Mouse (Mus musculus): Measurements from ENCODE around the gene Ryk. TPM values are rescaled to one million over a fixed set of nuclear protein-coding genes. Genes with fewer than 3 reads are reported as not detected.

The Ryk gene
- polyA plus RNA-seq, 1 experiment from 2014 or later: 12.9 TPM

- Histone ChIP-seq H3K4me1 (peaks cover 80% of the 10 kb centered on the region), H3K4me3 (no peak overlapping the region; the same call in 1 of the 2 replicates), H3K36me3 (no peaks in the 10 kb centered on the region), H3K27me3 (ENCODE audit: low read depth, poor library complexity, severe bottlenecking) (no peaks in the 10 kb centered on the region), H3K27ac (replicated peaks) (peak overlapping the region; percentile 38; the same call in 1 of the 2 replicates), H3K9me3 (replicated peaks) (no peaks in the 10 kb centered on the region)
- 34% methylated on average over 16 of the region's 16 CpGs for WGBS
- DNase-seq (ENCODE audit: low spot score): no peak
Observed at GRCm38 (mm10) chr9:102840792-102841778, 6.4 kb downstream of the Ryk start.

- Histone ChIP-seq H3K4me1 (peaks cover 80% of the 10 kb centered on the region), H3K36me3 (no peaks in the 10 kb centered on the region), H3K9me3 (replicated peaks) (no peaks in the 10 kb centered on the region), H3K27ac (replicated peaks) (no peak overlapping the region), H3K27me3 (ENCODE audit: low read depth, poor library complexity, severe bottlenecking) (no peaks in the 10 kb centered on the region), H3K4me3 (no peak overlapping the region)
- 53% methylated on average over 1 of the region's 1 CpGs for WGBS
- DNase-seq (ENCODE audit: low spot score): no peak
Observed at GRCm38 (mm10) chr9:102841832-102842231, 7.1 kb downstream of the Ryk start.

- no peak for DNase-seq (ENCODE audit: low spot score)
- 65% methylated on average over 8 of the region's 8 CpGs for WGBS
- Histone ChIP-seq H3K36me3 (no peaks in the 10 kb centered on the region), H3K27ac (replicated peaks) (no peak overlapping the region), H3K9me3 (replicated peaks) (no peaks in the 10 kb centered on the region), H3K27me3 (ENCODE audit: low read depth, poor library complexity, severe bottlenecking) (no peaks in the 10 kb centered on the region), H3K4me3 (no peak overlapping the region), H3K4me1 (peaks cover 80% of the 10 kb centered on the region)
Observed at GRCm38 (mm10) chr9:102842498-102842897, 7.8 kb downstream of the Ryk start.

GRCm38 (mm10) chr9:102843577-102843976 lies 8.9 kb downstream of the Ryk start:
- no peaks in the 10 kb centered on the region for H3K27me3 ChIP-seq (ENCODE audit: low read depth, poor library complexity, severe bottlenecking)
- peaks cover 89% of the 10 kb centered on the region for H3K4me1 ChIP-seq
- WGBS: 64% methylated on average over 4 of the region's 4 CpGs
- H3K9me3 ChIP-seq (replicated peaks): no peaks in the 10 kb centered on the region
- DNase-seq (ENCODE audit: low spot score): no peak
- H3K27ac ChIP-seq (replicated peaks): no peak overlapping the region
- H3K36me3 ChIP-seq: no peaks in the 10 kb centered on the region
- no peak overlapping the region for H3K4me3 ChIP-seq

- DNase-seq (ENCODE audit: low spot score): no peak
- 81% methylated on average over 6 of the region's 6 CpGs for WGBS
- Histone ChIP-seq H3K9me3 (replicated peaks) (no peaks in the 10 kb centered on the region), H3K27ac (replicated peaks) (no peak overlapping the region), H3K4me1 (peaks cover 69% of the 10 kb centered on the region), H3K36me3 (no peaks in the 10 kb centered on the region), H3K4me3 (no peak overlapping the region), H3K27me3 (ENCODE audit: low read depth, poor library complexity, severe bottlenecking) (no peaks in the 10 kb centered on the region)
Observed at GRCm38 (mm10) chr9:102845851-102846250, 11.1 kb downstream of the Ryk start.

- no peaks in the 10 kb centered on the region for H3K27me3 ChIP-seq (ENCODE audit: low read depth, poor library complexity, severe bottlenecking)
- no peak overlapping the region for H3K4me3 ChIP-seq
- no peaks in the 10 kb centered on the region for H3K36me3 ChIP-seq
- H3K27ac ChIP-seq (replicated peaks): no peak overlapping the region
- no peaks in the 10 kb centered on the region for H3K9me3 ChIP-seq (replicated peaks)
- WGBS: 94% methylated on average over 5 of the region's 5 CpGs
- DNase-seq (ENCODE audit: low spot score): no peak
- H3K4me1 ChIP-seq: peaks cover 64% of the 10 kb centered on the region
Observed at GRCm38 (mm10) chr9:102846348-102846747, 11.6 kb downstream of the Ryk start.

GRCm38 (mm10) chr9:102852076-102853022 lies 17.6 kb downstream of the Ryk start:
- peaks cover 17% of the 10 kb centered on the region; the same call in 1 of the 2 replicates for H3K9me3 ChIP-seq (replicated peaks)
- 94% methylated on average over 13 of the region's 13 CpGs for WGBS
- H3K4me3 ChIP-seq: no peak overlapping the region
- H3K4me1 ChIP-seq: peaks cover 13% of the 10 kb centered on the region
- no peak overlapping the region for H3K27ac ChIP-seq (replicated peaks)
- H3K36me3 ChIP-seq: peaks cover 13% of the 10 kb centered on the region
- H3K27me3 ChIP-seq (ENCODE audit: low read depth, poor library complexity, severe bottlenecking): no peaks in the 10 kb centered on the region
- no peak for DNase-seq (ENCODE audit: low spot score)

DNA sequence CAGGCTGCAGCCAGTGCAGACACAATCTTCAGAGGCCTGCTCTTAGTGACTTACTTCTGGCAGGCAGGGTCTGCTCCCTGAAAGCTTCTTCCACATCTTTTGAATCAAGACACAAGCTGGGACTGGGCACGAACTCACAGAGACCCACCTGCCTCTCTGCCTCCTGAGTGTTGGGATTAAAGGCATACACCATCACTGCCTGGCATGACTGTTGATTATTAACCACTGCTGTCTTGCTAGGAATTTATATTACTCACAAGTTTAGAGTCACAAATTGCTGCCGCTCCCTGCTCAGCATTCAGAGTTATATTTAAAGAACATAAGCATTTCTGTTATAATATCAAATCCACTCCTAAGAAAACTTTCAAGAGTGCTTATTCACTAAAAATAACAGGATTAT lies 23.1 kb downstream of the Ryk start:
- Histone ChIP-seq H3K4me1 (no peaks in the 10 kb centered on the region; the same call in 1 of the 2 replicates), H3K9me3 (replicated peaks) (peaks cover 31% of the 10 kb centered on the region), H3K27me3 (ENCODE audit: low read depth, poor library complexity, severe bottlenecking) (no peaks in the 10 kb centered on the region), H3K36me3 (peaks cover 42% of the 10 kb centered on the region), H3K27ac (replicated peaks) (no peak overlapping the region), H3K4me3 (no peak overlapping the region)
- WGBS: 95% methylated on average over 2 of the region's 2 CpGs
- no peak for DNase-seq (ENCODE audit: low spot score)

GRCm38 (mm10) chr9:102858283-102858682 lies 23.6 kb downstream of the Ryk start:
- DNase-seq (ENCODE audit: low spot score): no peak
- Histone ChIP-seq H3K4me1 (no peaks in the 10 kb centered on the region; the same call in 1 of the 2 replicates), H3K27ac (replicated peaks) (no peak overlapping the region), H3K9me3 (replicated peaks) (peaks cover 31% of the 10 kb centered on the region), H3K27me3 (ENCODE audit: low read depth, poor library complexity, severe bottlenecking) (no peaks in the 10 kb centered on the region), H3K36me3 (peaks cover 42% of the 10 kb centered on the region), H3K4me3 (no peak overlapping the region)
- WGBS: 94% methylated on average over 5 of the region's 5 CpGs

DNA sequence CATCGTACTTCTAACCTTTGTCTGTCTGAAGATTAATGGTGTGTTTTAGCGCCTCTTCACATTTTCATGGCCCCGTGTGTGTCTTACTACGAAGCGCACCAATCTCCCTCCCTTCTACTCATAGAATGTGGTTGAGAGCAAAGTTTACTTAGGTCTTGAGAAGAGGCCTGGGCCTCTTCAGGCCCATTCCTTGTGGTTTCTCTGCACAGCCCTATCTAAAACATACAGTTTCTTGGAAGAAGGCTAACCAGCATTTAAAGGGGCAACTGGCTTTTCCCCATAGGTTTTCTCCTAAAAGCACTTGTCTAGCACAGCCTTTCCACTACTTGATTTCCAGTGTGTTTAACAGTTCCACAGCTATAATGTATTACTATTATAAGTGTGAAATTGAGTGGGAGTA lies 24.7 kb downstream of the Ryk start:
- Histone ChIP-seq H3K9me3 (replicated peaks) (peaks cover 28% of the 10 kb centered on the region), H3K27ac (replicated peaks) (no peak overlapping the region), H3K4me3 (no peak overlapping the region), H3K27me3 (ENCODE audit: low read depth, poor library complexity, severe bottlenecking) (no peaks in the 10 kb centered on the region), H3K4me1 (peaks cover 11% of the 10 kb centered on the region), H3K36me3 (peaks cover 51% of the 10 kb centered on the region)
- DNase-seq (ENCODE audit: low spot score): no peak
- 93% methylated on average over 5 of the region's 5 CpGs for WGBS

GRCm38 (mm10) chr9:102859963-102860362 lies 25.2 kb downstream of the Ryk start:
- H3K4me1 ChIP-seq: peaks cover 16% of the 10 kb centered on the region
- H3K4me3 ChIP-seq: no peak overlapping the region
- peaks cover 51% of the 10 kb centered on the region for H3K36me3 ChIP-seq
- no peak for DNase-seq (ENCODE audit: low spot score)
- 97% methylated on average over 10 of the region's 10 CpGs for WGBS
- H3K27ac ChIP-seq (replicated peaks): no peak overlapping the region
- H3K27me3 ChIP-seq (ENCODE audit: low read depth, poor library complexity, severe bottlenecking): no peaks in the 10 kb centered on the region
- H3K9me3 ChIP-seq (replicated peaks): peaks cover 24% of the 10 kb centered on the region

DNA sequence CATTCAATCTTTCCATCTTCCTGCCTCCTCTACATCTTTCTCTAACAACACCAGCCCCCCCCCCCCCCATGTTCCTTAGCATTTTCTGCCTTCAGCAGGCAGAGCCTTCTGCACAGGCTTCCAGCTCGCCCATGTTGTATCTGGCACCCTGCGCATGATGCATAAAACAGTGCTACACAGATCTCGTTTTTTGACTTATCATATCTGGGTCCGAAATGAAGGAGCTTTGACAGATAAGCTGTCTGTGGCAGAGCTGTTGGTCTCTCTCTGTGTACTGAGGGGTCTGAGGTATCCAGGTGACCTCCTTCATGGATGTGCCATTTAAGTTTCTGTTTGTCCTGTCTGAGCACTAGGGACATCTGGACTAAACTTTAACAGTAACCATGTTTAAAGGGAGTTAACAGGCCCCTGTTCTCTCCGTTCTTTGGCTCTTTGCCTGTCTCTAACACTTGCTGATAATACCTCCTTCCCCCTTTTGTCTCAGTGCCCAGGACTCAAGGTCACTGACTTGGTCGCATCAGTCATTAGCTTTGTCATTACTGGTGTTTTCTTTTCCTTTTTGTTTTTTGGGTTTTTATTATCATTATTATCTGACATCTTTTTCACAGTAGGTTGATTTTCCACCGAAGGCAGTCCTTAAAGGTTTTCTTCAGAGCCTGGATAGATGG lies 26.2 kb downstream of the Ryk start:
- Histone ChIP-seq H3K36me3 (peaks cover 55% of the 10 kb centered on the region), H3K4me1 (peaks cover 21% of the 10 kb centered on the region), H3K27me3 (ENCODE audit: low read depth, poor library complexity, severe bottlenecking) (no peaks in the 10 kb centered on the region), H3K9me3 (replicated peaks) (peaks cover 24% of the 10 kb centered on the region), H3K27ac (replicated peaks) (no peak overlapping the region), H3K4me3 (no peak overlapping the region)
- no peak for DNase-seq (ENCODE audit: low spot score)
- 85% methylated on average over 7 of the region's 7 CpGs for whole genome bisulfite sequencing

Data from midbrain, embryonic 10.5 days (tissue).